Mouse (Mus musculus) hindbrain, embryonic 10.5 days (tissue): ENCODE results near the gene Gm12695. TPM values are rescaled to one million over a fixed set of nuclear protein-coding genes. Genes with fewer than 3 reads are reported as not detected.

ENCODE experiments used
- DNase-seq: peaks from one replicate; pipeline ENCODE4 v3.0.0-alpha.2; 2017; ENCODE audit warnings: low spot score
- H3K27ac ChIP-seq: fragments of 300-500 bp; sonication (generic); 2 replicates; pipeline ENCODE4 v1.5.1; 2016; ENCODE audit warnings: mild to moderate bottlenecking, moderate library complexity
- H3K27me3 ChIP-seq: fragments of 300-500 bp; sonication (generic); 2 replicates; pipeline ENCODE4 v1.6.1; 2016; ENCODE audit warnings: mild to moderate bottlenecking; ENCODE audit not compliant: poor library complexity, insufficient read depth, severe bottlenecking
- H3K36me3 ChIP-seq: fragments of 300-500 bp; sonication (generic); 2 replicates; pipeline ENCODE4 v1.6.1; 2016; ENCODE audit warnings: mild to moderate bottlenecking, moderate library complexity
- H3K4me1 ChIP-seq: fragments of 300-500 bp; sonication (generic); replicated peaks from 2 replicates; pipeline ENCODE4 v1.6.1; 2016; ENCODE audit warnings: mild to moderate bottlenecking
- H3K4me3 ChIP-seq: fragments of 300-500 bp; sonication (generic); 2 replicates; pipeline ENCODE4 v1.5.1; 2016; ENCODE audit warnings: mild to moderate bottlenecking, moderate library complexity
- H3K9me3 ChIP-seq: fragments of 300-500 bp; sonication (generic); 2 replicates; pipeline ENCODE4 v1.6.1; 2016; ENCODE audit warnings: mild to moderate bottlenecking, moderate library complexity
- WGBS: fragments of 180-500 bp; shearing (Covaris S2); methylation state at CpG from one replicate; pipeline ENCODE4 v1.1.7; 2016; 5-methylcytosine and 5-hydroxymethylcytosine counted together
- polyA plus RNA-seq: library from polyadenylated mRNA; unstranded; fragments of >200 nt; fragmentation: Nextera tagmentation; extraction: Ambion mirVana; gene quantifications from 2 replicates; pipeline ENCODE4 v1.2.1, GENCODE M21; 2016

Gene Gm12695
- polyA plus RNA-seq, 1 experiment from 2014 or later = not detected

GRCm38 (mm10) chr4:96680966-96681365 lies 104.0 kb downstream of the Gm12695 start:
- DNase-seq = no peak

GRCm38 (mm10) chr4:96680233-96680632 lies 104.8 kb downstream of the Gm12695 start:
- Histone ChIP-seq H3K27ac (no peak overlapping the region), H3K36me3 (no peaks in the 10 kb centered on the region), H3K9me3 (no peaks in the 10 kb centered on the region), H3K4me3 (no peak overlapping the region), H3K27me3 (no peaks in the 10 kb centered on the region), H3K4me1 (no peaks in the 10 kb centered on the region)
- WGBS = 23% methylated on average over 1 of the region's 1 CpGs
- no peak for DNase-seq

More at GRCm38 (mm10) chr4:96680966-96681365, 104.0 kb downstream of the Gm12695 start:
- Histone ChIP-seq H3K27ac (no peak overlapping the region), H3K9me3 (no peaks in the 10 kb centered on the region), H3K36me3 (no peaks in the 10 kb centered on the region), H3K27me3 (no peaks in the 10 kb centered on the region), H3K4me1 (no peaks in the 10 kb centered on the region), H3K4me3 (no peak overlapping the region)

Other genes starting within 250 kb of the Gm12695 start
- gene Cyp2j6, start 231.5 kb downstream of the Gm12695 start, polyA plus RNA-seq = 3.5 and 4.0 TPM in 2 replicates
- gene Cyp2j9, start 193.6 kb downstream of the Gm12695 start, polyA plus RNA-seq = 1.2 TPM in 2 replicates
- gene Cyp2j5, start 121.0 kb downstream of the Gm12695 start, polyA plus RNA-seq = not detected in 2 replicates